Mouse (Mus musculus): ENCODE results near the gene Cysrt1. TPM values are rescaled to one million over a fixed set of nuclear protein-coding genes. Genes with fewer than 3 reads are reported as not detected.

Cysrt1 gene
- polyA plus RNA-seq, 1 experiment from 2014 or later: 0.24 TPM

DNA sequence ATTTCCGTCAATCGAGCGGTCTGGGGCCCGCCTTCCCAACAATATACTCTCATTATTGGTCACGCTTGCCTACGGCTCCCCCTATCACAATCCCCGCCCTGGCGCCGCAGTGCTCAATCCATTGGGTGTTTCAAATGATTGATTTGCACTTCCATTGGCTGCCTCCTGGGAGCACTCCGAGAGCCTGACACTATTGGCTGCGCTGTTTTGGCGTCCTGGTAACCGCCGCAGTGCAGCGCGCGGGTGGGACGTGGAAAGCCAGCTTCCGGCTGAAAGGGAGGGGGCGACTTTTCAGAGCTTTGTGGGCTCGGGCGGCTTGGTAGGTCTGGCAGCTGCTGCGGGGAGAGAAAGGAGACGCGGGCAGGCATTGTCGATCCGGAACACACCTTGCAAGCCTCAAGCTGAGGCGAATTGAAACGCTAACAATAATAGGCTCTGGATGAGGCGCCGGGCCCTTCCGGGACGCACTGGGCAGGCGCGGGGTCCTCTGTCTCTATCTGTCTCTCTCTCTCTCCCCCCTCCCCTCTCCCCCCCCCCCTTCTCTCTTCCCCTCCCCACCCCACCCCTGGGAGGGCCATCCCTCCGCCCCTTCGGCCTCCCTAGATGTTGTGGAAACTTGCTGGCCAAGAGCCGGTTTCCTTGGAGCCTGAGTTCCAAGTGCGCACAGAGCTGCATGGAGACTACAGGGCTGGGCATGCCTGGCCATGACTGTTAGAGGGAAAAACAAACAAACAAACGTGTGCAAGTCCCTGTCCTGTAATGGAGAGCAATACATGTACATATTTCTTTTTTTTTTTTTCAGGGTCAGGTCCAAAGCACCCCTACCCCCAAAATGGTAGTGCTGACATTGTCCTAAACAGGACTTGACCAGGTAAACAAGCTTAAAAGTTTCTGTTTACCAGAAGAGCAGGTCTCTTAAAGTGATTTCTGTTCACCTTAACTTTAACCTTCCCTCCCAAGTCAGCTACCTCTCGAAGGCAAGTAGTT lies 17.2 kb downstream of the Cysrt1 start:
- peak overlapping the region; percentile 79 for H3K9ac ChIP-seq (ENCODE audit: low read depth, low read length)
- H3K9me3 ChIP-seq (ENCODE audit: control insufficient read depth, low read length): no peaks in the 10 kb centered on the region
- peaks cover 14% of the 10 kb centered on the region for H3K4me1 ChIP-seq (ENCODE audit: control insufficient read depth, insufficient read depth, low read depth, low read length)
- peak overlapping the region; percentile 57 for H3K4me3 ChIP-seq (ENCODE audit: low read length)
- WGBS: 2% methylated on average over 34 of the region's 41 CpGs
- no peaks in the 10 kb centered on the region for H3K27me3 ChIP-seq (replicated peaks; ENCODE audit: control insufficient read depth, insufficient read depth, low read length)
- H3K4me2 ChIP-seq (ENCODE audit: low read length): peak overlapping the region; percentile 56
- H3K27ac ChIP-seq (ENCODE audit: low read depth, low read length): peak overlapping the region; percentile 98
- ATAC-seq: peak; percentile 98
- H3K36me3 ChIP-seq (ENCODE audit: control insufficient read depth, insufficient read depth, low read length): peaks cover 3% of the 10 kb centered on the region; the same call in 1 of the 2 replicates

- Histone ChIP-seq H3K9me3 (ENCODE audit: control insufficient read depth, low read length) (no peaks in the 10 kb centered on the region), H3K9ac (ENCODE audit: low read depth, low read length) (peak within 1 kb of the TSS; percentile 92), H3K27ac (ENCODE audit: low read depth, low read length) (peak within 1 kb of the TSS; percentile 98), H3K4me3 (ENCODE audit: low read length) (peak within 1 kb of the TSS; percentile 91), H3K4me1 (ENCODE audit: control insufficient read depth, insufficient read depth, low read depth, low read length) (peaks cover 14% of the 10 kb centered on the region), H3K36me3 (ENCODE audit: control insufficient read depth, insufficient read depth, low read length) (peaks cover 3% of the 10 kb centered on the region; the same call in 1 of the 2 replicates), H3K4me2 (ENCODE audit: low read length) (peak within 1 kb of the TSS; percentile 94), H3K27me3 (replicated peaks; ENCODE audit: control insufficient read depth, insufficient read depth, low read length) (no peaks in the 10 kb centered on the region)
- under 1% methylated on average over 17 of the region's 17 CpGs for WGBS
- no peak for ATAC-seq
These were observed 17.8 kb downstream of the Cysrt1 start, which contains the start of gene Tubb4b for GRCm38 (mm10) chr2:25224492-25224765. Gene Tubb4b (minus strand): TSS chr2:25224702.

- peaks cover 3% of the 10 kb centered on the region; the same call in 1 of the 2 replicates for H3K36me3 ChIP-seq (ENCODE audit: control insufficient read depth, insufficient read depth, low read length)
- WGBS: 3% methylated on average over 46 of the region's 53 CpGs
- H3K9me3 ChIP-seq (ENCODE audit: control insufficient read depth, low read length): no peaks in the 10 kb centered on the region
- H3K27me3 ChIP-seq (replicated peaks; ENCODE audit: control insufficient read depth, insufficient read depth, low read length): no peaks in the 10 kb centered on the region
- H3K4me3 ChIP-seq (ENCODE audit: low read length): peak overlapping the region; percentile 91
- H3K4me2 ChIP-seq (ENCODE audit: low read length): peak overlapping the region; percentile 94
- no peak for ATAC-seq
- H3K4me1 ChIP-seq (ENCODE audit: control insufficient read depth, insufficient read depth, low read depth, low read length): peaks cover 13% of the 10 kb centered on the region
- peak overlapping the region; percentile 92 for H3K27ac ChIP-seq (ENCODE audit: low read depth, low read length)
- peak overlapping the region; percentile 92 for H3K9ac ChIP-seq (ENCODE audit: low read depth, low read length)
These were observed 18.4 kb downstream of the Cysrt1 start for GRCm38 (mm10) chr2:25223681-25224491.

DNA sequence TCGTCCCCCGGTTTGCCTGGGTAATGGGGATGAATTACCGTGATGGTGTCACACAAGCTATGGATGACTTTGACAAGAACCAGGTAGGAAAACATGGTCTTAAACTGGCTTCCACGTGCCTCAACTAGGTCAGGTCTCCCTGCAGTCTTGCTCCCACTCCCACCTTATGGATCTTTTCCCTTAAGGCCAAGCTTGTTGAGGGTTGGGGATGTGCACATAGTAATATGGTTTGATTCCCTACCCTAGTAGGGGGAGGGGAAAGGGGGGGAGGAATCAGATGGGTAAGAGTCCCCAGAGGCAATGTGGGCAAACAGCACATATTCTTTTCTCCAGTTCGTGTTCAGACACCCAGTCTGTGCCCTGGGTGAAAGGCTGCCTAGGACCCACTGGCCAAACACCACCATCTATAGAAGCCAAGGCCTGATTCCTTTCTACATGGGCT lies 20.9 kb downstream of the Cysrt1 start:
- Histone ChIP-seq H3K9me3 (ENCODE audit: control insufficient read depth, low read length) (no peaks in the 10 kb centered on the region), H3K4me2 (ENCODE audit: low read length) (no peak overlapping the region), H3K27ac (ENCODE audit: low read depth, low read length) (no peak overlapping the region), H3K36me3 (ENCODE audit: control insufficient read depth, insufficient read depth, low read length) (peaks cover 3% of the 10 kb centered on the region; the same call in 1 of the 2 replicates), H3K9ac (ENCODE audit: low read depth, low read length) (no peak overlapping the region), H3K27me3 (replicated peaks; ENCODE audit: control insufficient read depth, insufficient read depth, low read length) (no peaks in the 10 kb centered on the region), H3K4me1 (ENCODE audit: control insufficient read depth, insufficient read depth, low read depth, low read length) (peaks cover 11% of the 10 kb centered on the region), H3K4me3 (ENCODE audit: low read length) (no peak overlapping the region)
- 75% methylated on average over 5 of the region's 5 CpGs for WGBS
- ATAC-seq: no peak

DNA sequence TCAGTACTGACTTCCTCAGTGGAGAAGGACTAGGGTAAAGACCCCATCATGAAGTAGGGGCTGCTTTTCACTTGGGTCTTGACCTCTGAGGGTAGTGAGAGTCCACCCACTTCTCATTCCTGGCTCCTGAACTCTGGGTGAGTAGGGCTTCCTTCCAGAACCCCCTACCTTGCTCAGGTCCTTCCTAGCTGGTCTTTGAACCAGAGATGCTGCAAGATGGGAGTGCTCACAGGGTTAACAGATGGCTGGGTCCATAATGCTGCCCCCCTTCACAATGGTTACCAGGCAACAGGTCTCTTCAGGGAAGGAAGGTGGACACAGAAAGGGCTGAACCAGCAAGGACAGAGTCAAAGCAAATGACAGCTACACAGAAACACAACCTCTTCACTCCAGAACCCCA lies 23.8 kb downstream of the Cysrt1 start, which contains the start of gene Fam166a:
Gene Fam166a (plus strand): TSS at position 301 of the 400 bp plus-strand sequence.
- Histone ChIP-seq H3K4me1 (ENCODE audit: control insufficient read depth, insufficient read depth, low read depth, low read length) (peaks cover 4% of the 10 kb centered on the region), H3K4me2 (ENCODE audit: low read length) (no peak within 1 kb of the TSS), H3K4me3 (ENCODE audit: low read length) (no peak within 1 kb of the TSS), H3K27ac (ENCODE audit: low read depth, low read length) (no peak within 1 kb of the TSS), H3K9ac (ENCODE audit: low read depth, low read length) (no peak within 1 kb of the TSS), H3K9me3 (ENCODE audit: control insufficient read depth, low read length) (no peaks in the 10 kb centered on the region), H3K36me3 (ENCODE audit: control insufficient read depth, insufficient read depth, low read length) (peaks cover 3% of the 10 kb centered on the region; the same call in 1 of the 2 replicates), H3K27me3 (replicated peaks; ENCODE audit: control insufficient read depth, insufficient read depth, low read length) (0 out of 2 replicates have a peak, but pooled peaks cover 2% of the 10 kb centered on the region)
- no peak for ATAC-seq

DNA sequence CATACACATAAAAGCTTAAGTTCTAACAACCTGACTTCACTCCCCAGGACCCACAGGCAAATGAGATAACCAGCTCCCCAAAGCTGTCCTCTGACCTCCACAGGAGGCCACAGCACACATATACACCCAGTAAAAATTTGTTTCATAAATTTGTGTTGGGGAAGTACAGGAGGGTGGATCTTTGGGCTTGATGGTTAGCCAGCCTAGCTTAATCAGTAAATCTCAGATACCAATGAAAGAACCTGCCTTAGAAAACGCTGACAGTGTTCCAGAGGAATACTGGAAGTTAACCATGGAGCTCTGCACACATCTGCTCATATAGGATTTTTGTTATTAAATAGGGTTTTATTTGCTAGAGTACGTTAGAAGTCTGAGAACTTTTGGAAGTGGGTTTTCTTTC lies 24.6 kb downstream of the Cysrt1 start:
- Histone ChIP-seq H3K9me3 (ENCODE audit: control insufficient read depth, low read length) (no peaks in the 10 kb centered on the region), H3K27ac (ENCODE audit: low read depth, low read length) (no peak overlapping the region), H3K4me1 (ENCODE audit: control insufficient read depth, insufficient read depth, low read depth, low read length) (no peaks in the 10 kb centered on the region), H3K4me2 (ENCODE audit: low read length) (no peak overlapping the region), H3K36me3 (ENCODE audit: control insufficient read depth, insufficient read depth, low read length) (peaks cover 3% of the 10 kb centered on the region; the same call in 1 of the 2 replicates), H3K4me3 (ENCODE audit: low read length) (no peak overlapping the region), H3K9ac (ENCODE audit: low read depth, low read length) (no peak overlapping the region), H3K27me3 (replicated peaks; ENCODE audit: control insufficient read depth, insufficient read depth, low read length) (0 out of 2 replicates have a peak, but pooled peaks cover 2% of the 10 kb centered on the region)
- ATAC-seq: no peak
- 66% methylated on average over 2 of the region's 2 CpGs for WGBS

DNA sequence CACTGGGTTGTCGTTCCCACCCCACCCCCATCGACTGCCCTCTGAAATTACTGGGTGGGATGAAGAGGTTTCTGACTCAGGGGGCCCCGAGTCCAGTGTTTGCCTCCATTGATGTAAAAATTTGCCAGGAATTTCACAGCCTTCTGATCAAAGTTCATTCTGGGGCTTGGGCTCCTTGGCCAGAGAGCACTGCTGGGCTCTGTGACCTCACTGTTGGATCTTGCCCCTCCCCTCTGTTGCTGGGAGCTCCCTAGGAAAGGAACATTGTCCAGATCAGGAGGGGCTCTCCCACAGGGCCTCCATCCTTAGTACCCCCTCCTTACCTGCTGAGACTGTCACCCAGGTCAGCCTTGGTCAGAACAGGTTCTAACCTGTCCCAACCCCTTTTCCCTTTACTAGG lies 27.8 kb downstream of the Cysrt1 start, which contains the start of gene Stpg3:
Gene Stpg3 (minus strand): TSS at position 194 of the 400 bp plus-strand sequence.
- Histone ChIP-seq H3K9me3 (ENCODE audit: control insufficient read depth, low read length) (no peaks in the 10 kb centered on the region), H3K27me3 (replicated peaks; ENCODE audit: control insufficient read depth, insufficient read depth, low read length) (0 out of 2 replicates have a peak, but pooled peaks cover 2% of the 10 kb centered on the region), H3K4me2 (ENCODE audit: low read length) (no peak within 1 kb of the TSS), H3K4me3 (ENCODE audit: low read length) (no peak within 1 kb of the TSS), H3K9ac (ENCODE audit: low read depth, low read length) (no peak within 1 kb of the TSS), H3K36me3 (ENCODE audit: control insufficient read depth, insufficient read depth, low read length) (no peaks in the 10 kb centered on the region), H3K4me1 (ENCODE audit: control insufficient read depth, insufficient read depth, low read depth, low read length) (peaks cover 11% of the 10 kb centered on the region), H3K27ac (ENCODE audit: low read depth, low read length) (no peak within 1 kb of the TSS)
- WGBS: 86% methylated on average over 3 of the region's 3 CpGs
- no peak for ATAC-seq

DNA sequence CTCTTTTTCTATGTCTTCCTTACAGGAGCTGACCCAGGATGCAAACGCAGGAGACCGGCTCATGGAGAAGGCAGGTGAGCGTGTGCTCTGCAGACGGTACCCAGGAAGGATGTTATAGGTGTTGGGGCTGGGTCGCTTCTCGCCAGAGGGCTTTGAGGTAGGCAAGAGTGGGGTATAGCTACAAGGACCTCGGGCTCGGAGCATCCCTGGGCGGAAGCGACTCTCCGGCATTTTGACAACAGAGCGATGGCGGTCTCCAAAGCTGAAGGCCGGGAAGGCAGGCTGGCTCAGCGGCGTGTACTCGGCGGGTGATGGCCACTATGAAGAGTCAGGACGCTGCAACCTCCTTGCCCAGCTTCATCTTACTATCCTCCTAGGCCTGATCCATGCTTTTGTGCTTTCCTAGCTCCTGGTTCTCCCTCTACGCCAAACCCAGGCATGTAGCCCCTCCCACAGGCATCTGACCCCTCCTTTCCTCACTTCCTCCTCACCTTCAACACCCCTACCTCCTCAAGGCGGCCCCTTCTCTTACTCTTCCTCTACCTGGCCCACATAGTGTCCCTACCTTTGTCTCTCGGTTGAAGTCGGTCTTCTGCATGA lies 28.9 kb downstream of the Cysrt1 start:
- no peak for ATAC-seq
- Histone ChIP-seq H3K9ac (ENCODE audit: low read depth, low read length) (no peak overlapping the region), H3K36me3 (ENCODE audit: control insufficient read depth, insufficient read depth, low read length) (no peaks in the 10 kb centered on the region), H3K9me3 (ENCODE audit: control insufficient read depth, low read length) (no peaks in the 10 kb centered on the region), H3K4me1 (ENCODE audit: control insufficient read depth, insufficient read depth, low read depth, low read length) (peaks cover 19% of the 10 kb centered on the region), H3K4me2 (ENCODE audit: low read length) (no peak overlapping the region), H3K27ac (ENCODE audit: low read depth, low read length) (no peak overlapping the region), H3K4me3 (ENCODE audit: low read length) (no peak overlapping the region), H3K27me3 (replicated peaks; ENCODE audit: control insufficient read depth, insufficient read depth, low read length) (0 out of 2 replicates have a peak, but pooled peaks cover 2% of the 10 kb centered on the region)
- WGBS: 67% methylated on average over 23 of the region's 23 CpGs
